Mouse (Mus musculus): ENCODE measurements around the gene Pde4c. TPM values are rescaled to one million over a fixed set of nuclear protein-coding genes. Genes with fewer than 3 reads are reported as not detected.

Gene Pde4c
- total RNA-seq, 2 experiments from 2014 or later: 0.51 to 0.64 TPM

DNA sequence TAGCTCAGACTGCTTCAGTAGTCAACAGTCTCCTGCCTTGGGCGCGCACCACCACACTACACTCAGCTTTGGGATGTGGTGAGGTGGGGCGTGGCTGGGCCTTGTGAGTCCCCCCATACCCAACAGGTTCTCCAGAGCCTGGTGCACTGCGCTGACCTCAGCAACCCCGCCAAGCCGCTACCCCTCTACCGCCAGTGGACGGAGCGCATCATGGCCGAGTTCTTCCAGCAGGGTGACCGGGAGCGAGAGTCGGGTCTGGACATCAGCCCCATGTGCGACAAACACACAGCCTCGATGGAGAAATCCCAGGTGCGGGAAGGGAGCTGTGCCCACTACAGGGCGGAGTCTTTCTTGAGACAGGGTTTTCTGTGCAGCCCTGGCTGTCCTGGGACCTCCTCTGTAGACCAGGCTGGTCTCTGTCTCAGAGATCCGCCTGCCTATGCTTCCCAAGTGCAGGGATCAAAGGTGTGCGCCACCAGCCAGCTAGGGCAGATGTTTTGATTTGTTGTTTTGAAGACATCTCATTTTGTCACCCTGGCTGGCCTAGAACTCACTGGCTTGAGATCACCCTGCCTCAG, 25.7 kb downstream of the Pde4c start:
- peak in 1 of 2 experiments; percentile 2 for DNase-seq (ENCODE audit: low spot score in 2 of 2)

- DNase-seq (ENCODE audit: low spot score in 2 of 2): peak; percentile 12 to 15
Measured at GRCm38 (mm10) chr8:70750128-70750680, 26.7 kb downstream of the Pde4c start.

DNA sequence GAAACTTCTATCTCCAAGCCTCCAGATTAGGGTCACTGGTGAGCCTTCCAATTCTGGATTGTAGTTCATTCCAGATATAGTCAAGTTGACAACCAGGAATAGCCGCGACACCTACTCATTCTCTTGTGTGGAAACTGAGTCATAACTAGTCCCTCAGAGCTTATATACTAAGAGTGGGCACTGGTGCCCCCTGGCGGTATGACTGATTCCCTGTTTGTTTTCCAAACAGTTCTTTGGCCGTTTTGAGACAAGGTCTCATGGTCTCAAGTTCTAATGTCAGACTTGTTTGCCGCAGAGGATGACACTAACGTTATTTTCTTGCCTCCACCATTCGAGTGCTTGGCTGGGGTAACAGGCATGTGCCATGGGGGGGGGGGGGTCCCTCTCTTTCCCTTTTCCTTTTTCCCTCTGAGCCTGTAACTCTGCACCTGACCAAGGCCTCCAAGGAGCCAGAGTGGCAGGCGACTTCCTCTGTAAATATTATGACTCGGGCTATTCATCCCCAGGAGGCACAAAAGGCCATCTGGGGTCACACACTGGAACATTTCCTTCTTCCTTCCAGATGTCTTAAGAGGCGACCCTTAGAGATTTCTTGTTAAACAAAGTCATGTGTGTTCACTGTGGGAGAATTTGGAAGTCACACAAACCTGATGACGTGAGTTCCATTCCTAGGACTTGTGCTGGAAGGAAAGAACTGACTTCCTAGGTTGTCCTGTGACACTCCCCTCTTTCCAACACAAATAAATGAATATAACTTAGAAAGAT, 28.7 kb downstream of the Pde4c start:
- peak; percentile 80 to 83 for DNase-seq (ENCODE audit: low spot score in 2 of 2)

DNA sequence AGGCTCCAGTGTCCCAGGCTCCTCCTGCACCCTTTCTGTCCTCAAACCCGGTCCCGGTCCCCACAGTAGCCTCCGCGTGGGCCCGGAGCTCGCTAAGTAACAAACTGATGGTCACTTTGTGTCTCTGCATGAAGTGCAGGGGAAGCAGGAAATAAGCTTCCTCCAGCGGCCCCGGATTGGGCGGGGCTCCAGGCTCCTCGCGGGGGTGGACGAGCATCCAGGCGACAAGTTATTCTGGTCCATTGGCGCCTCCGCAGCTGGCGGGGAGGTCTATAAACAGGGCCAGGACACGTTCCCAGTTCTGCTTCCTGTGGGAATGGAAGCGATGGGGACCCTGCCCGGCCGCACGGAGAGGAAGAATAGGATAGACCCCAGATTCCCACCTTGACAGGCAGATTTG, 29.6 kb downstream of the Pde4c start:
- DNase-seq (ENCODE audit: low spot score in 2 of 2): peak; percentile 73 to 78

DNA sequence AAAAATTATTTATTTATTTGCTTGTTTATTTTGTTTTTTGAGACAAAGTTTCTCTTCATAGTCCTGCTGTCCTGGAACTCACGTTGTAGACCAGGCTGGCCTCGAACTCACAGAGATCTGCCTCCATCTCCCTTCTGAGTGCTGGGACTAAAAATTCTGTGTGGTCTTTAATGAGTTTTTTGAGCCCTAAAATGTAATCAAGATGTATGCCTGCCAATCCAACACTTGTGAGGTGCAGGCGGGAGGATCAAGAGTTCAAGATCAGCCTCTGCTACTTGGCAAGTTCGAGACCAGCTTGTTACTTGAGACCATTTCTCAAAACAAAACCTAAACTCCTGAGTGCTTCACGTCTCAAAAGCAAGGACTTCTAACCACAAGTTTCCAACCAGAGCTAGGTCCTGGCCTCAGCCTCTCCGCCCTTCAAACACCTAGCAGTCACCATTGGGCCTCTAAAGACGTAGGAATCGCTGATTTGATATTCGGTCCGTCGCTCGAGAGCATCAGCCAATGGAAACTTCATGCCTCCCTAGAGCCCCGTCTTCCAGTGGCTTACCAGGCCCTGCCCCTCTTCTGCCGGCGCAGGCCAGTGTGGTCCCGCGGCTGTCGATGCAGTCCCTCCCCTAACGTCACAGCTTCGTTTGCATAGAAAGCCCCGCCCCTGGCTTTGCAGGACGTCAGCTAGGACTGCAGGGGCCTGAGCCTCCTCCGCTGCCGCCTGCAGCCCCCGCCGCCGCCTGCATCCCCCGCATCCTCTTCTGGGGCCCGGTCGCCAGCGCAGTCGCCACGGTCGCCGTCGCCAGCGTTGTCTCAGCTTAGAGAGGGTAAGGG, 30.7 kb downstream of the Pde4c start, which contains the start of gene Rab3a:
TSS of gene Rab3a (plus strand) at position 637 of the 828 bp plus-strand sequence.
- peak; percentile 95 to 96 for DNase-seq (ENCODE audit: low spot score in 2 of 2)

DNA sequence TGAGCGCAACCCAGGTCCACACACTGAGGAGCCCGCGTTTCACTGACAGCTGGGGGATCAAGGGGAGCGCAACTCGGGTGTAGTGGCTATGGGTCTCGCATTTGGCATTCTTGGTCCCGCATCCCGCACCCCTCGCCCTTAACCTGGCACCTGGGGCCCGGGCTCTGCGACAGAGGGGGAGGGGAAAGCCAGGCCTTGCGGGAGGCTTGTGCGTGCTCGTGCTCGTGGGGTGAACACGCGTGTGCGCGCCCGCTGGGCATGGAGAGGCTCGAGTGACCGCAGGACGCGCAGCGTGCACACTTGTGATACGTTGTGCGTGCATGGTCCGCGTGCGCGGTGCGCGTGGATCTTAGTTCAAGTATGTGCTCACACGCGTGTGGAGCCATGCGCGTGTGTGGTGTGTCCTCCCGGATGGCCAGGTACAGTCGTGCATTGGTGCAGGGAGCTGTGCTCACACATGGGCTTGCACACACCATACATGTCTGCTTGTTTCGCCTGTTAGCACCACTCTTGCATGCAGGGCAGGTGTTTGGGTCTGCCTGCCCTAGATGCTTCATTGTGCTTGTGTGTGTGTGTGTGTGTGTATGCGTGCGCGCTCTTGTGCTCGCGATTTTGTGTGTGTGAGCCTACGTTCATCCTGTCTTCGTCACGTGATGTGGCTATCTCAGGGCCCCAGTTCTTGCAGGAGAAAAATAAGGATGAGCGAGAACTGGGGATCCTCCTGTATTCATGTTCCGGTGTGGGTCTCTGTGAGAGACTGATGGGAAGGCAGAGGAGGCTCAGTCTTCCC, 31.5 kb downstream of the Pde4c start:
- DNase-seq (ENCODE audit: low spot score in 2 of 2): peak; percentile 78 to 84

DNA sequence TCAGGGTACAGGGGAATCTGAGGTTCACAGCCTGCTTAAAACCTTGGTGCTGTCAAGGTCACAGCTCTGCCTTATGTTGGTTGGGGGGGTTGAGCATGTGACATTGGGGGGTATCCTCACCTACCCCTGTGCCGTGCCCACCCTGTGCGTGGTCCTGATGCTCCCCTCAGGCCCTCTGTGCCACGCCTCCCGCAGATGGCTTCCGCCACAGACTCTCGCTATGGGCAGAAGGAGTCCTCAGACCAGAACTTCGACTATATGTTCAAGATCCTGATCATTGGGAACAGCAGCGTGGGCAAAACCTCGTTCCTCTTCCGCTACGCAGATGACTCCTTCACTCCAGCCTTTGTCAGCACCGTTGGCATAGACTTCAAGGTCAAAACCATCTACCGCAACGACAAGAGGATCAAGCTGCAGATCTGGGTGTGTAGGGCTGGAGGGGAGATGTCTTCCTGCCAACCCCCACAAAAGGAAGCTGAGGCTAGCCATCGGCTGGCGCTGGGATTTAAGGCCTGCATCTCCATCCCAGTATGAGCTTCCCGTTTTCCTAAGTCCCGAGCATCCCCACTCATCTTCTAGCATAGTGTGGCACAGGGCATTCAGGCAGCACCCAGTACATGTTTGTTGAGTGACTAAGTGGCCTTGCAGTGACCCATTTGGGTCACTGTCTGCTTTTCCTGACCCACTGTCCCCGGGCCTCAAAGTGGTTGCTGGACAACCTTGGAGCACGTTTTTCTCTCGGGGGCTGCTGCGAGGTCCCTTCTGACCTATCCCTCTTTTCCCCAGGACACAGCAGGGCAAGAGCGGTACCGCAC, 32.3 kb downstream of the Pde4c start:
- DNase-seq (ENCODE audit: low spot score in 2 of 2): peak; percentile 13 to 15

- DNase-seq (ENCODE audit: low spot score in 2 of 2): peak in 1 of 2 experiments; percentile 18
Measured at GRCm38 (mm10) chr8:70756476-70757040, 33.0 kb downstream of the Pde4c start.

GRCm38 (mm10) chr8:70757523-70758307, 34.2 kb downstream of the Pde4c start:
- peak; percentile 39 to 50 for DNase-seq (ENCODE audit: low spot score in 2 of 2)

DNA sequence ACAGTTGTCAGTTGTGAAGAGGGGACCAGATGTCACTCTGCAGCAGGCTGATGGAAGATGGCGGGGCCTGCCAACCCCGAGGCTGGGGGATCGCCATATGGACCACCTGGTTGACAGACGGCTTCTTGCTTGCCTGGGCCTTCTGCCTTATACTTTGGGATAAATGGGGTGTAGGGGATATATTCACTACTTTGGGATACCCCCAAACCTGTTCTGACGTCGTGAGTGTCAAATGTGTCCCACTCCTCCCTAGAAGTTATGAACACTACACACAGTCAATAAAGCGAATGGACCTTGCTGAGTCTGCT, 34.7 kb downstream of the Pde4c start:
- DNase-seq (ENCODE audit: low spot score in 2 of 2): peak; percentile 70 to 74

- DNase-seq (ENCODE audit: low spot score in 2 of 2): peak; percentile 45 to 57
Measured at GRCm38 (mm10) chr8:70758616-70759561, 35.4 kb downstream of the Pde4c start.

- DNase-seq (ENCODE audit: low spot score in 2 of 2): no peak
Measured at GRCm38 (mm10) chr8:70760350-70760749, 36.8 kb downstream of the Pde4c start.

DNA sequence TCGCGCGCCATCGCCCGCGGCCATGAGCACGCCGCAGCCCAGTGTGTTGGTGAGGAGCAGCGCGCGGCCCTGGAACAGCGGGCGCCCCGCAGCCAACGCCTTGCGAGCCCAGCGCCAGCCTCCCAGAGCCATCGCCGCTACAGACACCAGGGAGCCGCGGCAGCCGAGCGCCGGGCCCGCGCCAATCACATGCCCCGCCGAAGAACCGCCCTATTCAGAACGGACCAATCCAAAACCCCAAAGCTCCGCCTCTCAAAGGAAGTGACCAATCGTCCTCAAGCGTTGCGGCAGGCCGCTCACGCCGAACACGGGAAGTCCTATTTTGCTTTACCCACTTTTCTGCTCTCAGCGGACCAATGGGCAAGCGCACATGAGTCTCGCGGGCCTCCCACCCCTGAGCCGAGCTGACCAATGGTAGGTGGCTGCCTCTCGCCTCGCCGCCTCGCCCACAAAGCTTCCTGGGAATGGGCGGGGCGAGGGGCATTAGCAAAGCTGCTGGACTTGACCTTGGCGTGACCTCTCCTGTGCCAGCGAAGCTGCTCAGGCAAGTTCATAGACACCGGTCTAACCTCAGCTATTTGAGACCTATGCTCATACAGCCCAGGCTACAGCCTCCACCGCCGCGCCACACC, 37.4 kb downstream of the Pde4c start, which contains the start of gene Mpv17l2:
TSS of gene Mpv17l2 (minus strand) at position 172 of the 632 bp plus-strand sequence.
- DNase-seq (ENCODE audit: low spot score in 2 of 2): peak; percentile 92 to 94

GRCm38 (mm10) chr8:70762118-70762517, 38.6 kb downstream of the Pde4c start:
- peak in 1 of 2 experiments; percentile 4 for DNase-seq (ENCODE audit: low spot score in 2 of 2)

- peak in 1 of 2 experiments; percentile 73 for DNase-seq (ENCODE audit: low spot score in 2 of 2)
Measured at GRCm38 (mm10) chr8:70763354-70763753, 39.8 kb downstream of the Pde4c start.

- no peak for DNase-seq (ENCODE audit: low spot score in 2 of 2)
Measured at GRCm38 (mm10) chr8:70764026-70764425, 40.5 kb downstream of the Pde4c start.

DNA sequence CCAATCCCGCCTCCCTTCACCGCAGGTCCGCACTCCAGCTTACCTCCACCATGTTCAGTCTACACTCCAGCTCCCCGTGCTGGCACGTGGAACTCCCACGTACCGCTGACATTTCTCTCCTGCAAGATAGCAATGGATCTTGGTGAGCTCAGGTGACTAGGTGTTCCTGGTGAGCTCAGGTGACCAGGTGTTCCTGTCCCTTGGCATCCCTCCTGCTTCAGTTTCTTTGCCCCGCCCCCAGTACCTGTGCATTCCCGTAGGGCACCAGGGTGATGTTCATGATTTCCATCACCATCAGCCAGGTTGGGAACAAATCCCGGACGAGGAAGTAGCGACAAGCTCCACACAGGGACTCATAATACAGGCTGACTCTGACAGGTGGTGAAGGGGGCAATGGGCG, 41.2 kb downstream of the Pde4c start:
- DNase-seq (ENCODE audit: low spot score in 2 of 2): no peak
